Mouse (Mus musculus) left cerebral cortex, postnatal 4 days (tissue): ENCODE measurements around the gene Pccb. TPM values are rescaled to one million over a fixed set of nuclear protein-coding genes. Genes with fewer than 3 reads are reported as not detected.

ENCODE experiments used
- DNase-seq: peaks from one replicate; pipeline ENCODE4 v3.0.0-alpha.2; 2022
- intact Hi-C: fragments of 180-260 bp; cut with DNase I; formaldehyde crosslinking; loops from one replicate; pipeline ENCODE4 v1.15.1; 2025
- total RNA-seq, 2 experiments: library from RNA; stranded (reverse); gene quantifications; 2 replicates each; pipeline ENCODE4 v1.2.3; 2021

Pccb gene
- 10 to 100 TPM; 45.6 to 46.9 TPM for total RNA-seq

- intact Hi-C loops, result loop anchor here (10.0 kb wide), 1 partner anchor 390 kb away; no protein-coding TSS in a partner anchor
- peak; percentile 98 for DNase-seq
Observed at GRCm38 (mm10) chr9:101034448-101035098, at the start of gene Pccb. Gene Pccb, minus strand, starts transcription at chr9:101034898.

GRCm38 (mm10) chr9:101083728-101084127, 49.0 kb upstream of the Pccb start:
- intact Hi-C loops, result no loop called here
- no peak for DNase-seq

GRCm38 (mm10) chr9:101080046-101080685, 45.5 kb upstream of the Pccb start:
- DNase-seq, result no peak
- intact Hi-C loops, result no loop called here

- no peak for DNase-seq
- intact Hi-C loops, result no loop called here
Observed at GRCm38 (mm10) chr9:101078579-101078978, 43.9 kb upstream of the Pccb start.

GRCm38 (mm10) chr9:101077486-101077885, 42.8 kb upstream of the Pccb start:
- intact Hi-C loops, result no loop called here
- DNase-seq, result no peak

GRCm38 (mm10) chr9:101076095-101076875, 41.6 kb upstream of the Pccb start:
- no peak for DNase-seq
- intact Hi-C loops, result no loop called here

GRCm38 (mm10) chr9:101075694-101076093, 41.0 kb upstream of the Pccb start:
- DNase-seq, result no peak
- intact Hi-C loops, result no loop called here

GRCm38 (mm10) chr9:101075091-101075581, 40.4 kb upstream of the Pccb start:
- DNase-seq, result peak; percentile 6
- intact Hi-C loops, result no loop called here

- peak; percentile 83 for DNase-seq
- intact Hi-C loops, result loop anchor here (5.0 kb wide), 1 partner anchor 432 kb away; no protein-coding TSS in a partner anchor
Observed at GRCm38 (mm10) chr9:101074332-101075021, 39.8 kb upstream of the Pccb start.

GRCm38 (mm10) chr9:101073987-101074331, 39.3 kb upstream of the Pccb start, which contains the start of gene Msl2:
Gene Msl2, plus strand, starts transcription at chr9:101074101.
- intact Hi-C loops, result loop anchor here (5.0 kb wide), 1 partner anchor 432 kb away; no protein-coding TSS in a partner anchor
- DNase-seq, result no peak

- DNase-seq, result peak; percentile 100
Observed at GRCm38 (mm10) chr9:101073041-101073986, 38.6 kb upstream of the Pccb start.

GRCm38 (mm10) chr9:101072506-101072905, 37.8 kb upstream of the Pccb start:
- no peak for DNase-seq
- intact Hi-C loops, result loop anchor here (5.0 kb wide), 1 partner anchor 430 kb away; no protein-coding TSS in a partner anchor

More at GRCm38 (mm10) chr9:101073041-101073986, 38.6 kb upstream of the Pccb start:
- intact Hi-C loops, result loop anchor here (5.0 kb wide), 1 partner anchor 431 kb away; no protein-coding TSS in a partner anchor

GRCm38 (mm10) chr9:101069781-101070180, 35.1 kb upstream of the Pccb start:
- DNase-seq, result no peak
- intact Hi-C loops, result loop anchor here (5.0 kb wide), 1 partner anchor 427 kb away; no protein-coding TSS in a partner anchor

- DNase-seq, result no peak
- intact Hi-C loops, result no loop called here
Observed at GRCm38 (mm10) chr9:101065076-101065602, 30.4 kb upstream of the Pccb start.

- DNase-seq, result no peak
- intact Hi-C loops, result no loop called here
Observed at GRCm38 (mm10) chr9:101062253-101062780, 27.6 kb upstream of the Pccb start.

GRCm38 (mm10) chr9:101061035-101061434, 26.3 kb upstream of the Pccb start:
- intact Hi-C loops, result no loop called here
- no peak for DNase-seq

GRCm38 (mm10) chr9:101057156-101057555, 22.5 kb upstream of the Pccb start:
- no peak for DNase-seq
- intact Hi-C loops, result no loop called here

- no peak for DNase-seq
- intact Hi-C loops, result no loop called here
Observed at GRCm38 (mm10) chr9:101053279-101053678, 18.6 kb upstream of the Pccb start.

- DNase-seq, result no peak
- intact Hi-C loops, result no loop called here
Observed at GRCm38 (mm10) chr9:101052691-101053090, 18.0 kb upstream of the Pccb start.
